Mouse (Mus musculus) thymus, postnatal 4 days (tissue): ENCODE results near the gene Lbhd2.

Source experiments
- DNase-seq: peaks from one replicate; pipeline ENCODE4 v3.0.0; 2021

Gene Lbhd2

GRCm38 (mm10) chr12:111411631-111412355 lies 5.2 kb downstream of the Lbhd2 start:
- DNase-seq = no peak

GRCm38 (mm10) chr12:111412581-111413284 lies 6.1 kb downstream of the Lbhd2 start:
- no peak for DNase-seq

GRCm38 (mm10) chr12:111413300-111413699 lies 6.7 kb downstream of the Lbhd2 start:
- peak; percentile 90 for DNase-seq

DNA sequence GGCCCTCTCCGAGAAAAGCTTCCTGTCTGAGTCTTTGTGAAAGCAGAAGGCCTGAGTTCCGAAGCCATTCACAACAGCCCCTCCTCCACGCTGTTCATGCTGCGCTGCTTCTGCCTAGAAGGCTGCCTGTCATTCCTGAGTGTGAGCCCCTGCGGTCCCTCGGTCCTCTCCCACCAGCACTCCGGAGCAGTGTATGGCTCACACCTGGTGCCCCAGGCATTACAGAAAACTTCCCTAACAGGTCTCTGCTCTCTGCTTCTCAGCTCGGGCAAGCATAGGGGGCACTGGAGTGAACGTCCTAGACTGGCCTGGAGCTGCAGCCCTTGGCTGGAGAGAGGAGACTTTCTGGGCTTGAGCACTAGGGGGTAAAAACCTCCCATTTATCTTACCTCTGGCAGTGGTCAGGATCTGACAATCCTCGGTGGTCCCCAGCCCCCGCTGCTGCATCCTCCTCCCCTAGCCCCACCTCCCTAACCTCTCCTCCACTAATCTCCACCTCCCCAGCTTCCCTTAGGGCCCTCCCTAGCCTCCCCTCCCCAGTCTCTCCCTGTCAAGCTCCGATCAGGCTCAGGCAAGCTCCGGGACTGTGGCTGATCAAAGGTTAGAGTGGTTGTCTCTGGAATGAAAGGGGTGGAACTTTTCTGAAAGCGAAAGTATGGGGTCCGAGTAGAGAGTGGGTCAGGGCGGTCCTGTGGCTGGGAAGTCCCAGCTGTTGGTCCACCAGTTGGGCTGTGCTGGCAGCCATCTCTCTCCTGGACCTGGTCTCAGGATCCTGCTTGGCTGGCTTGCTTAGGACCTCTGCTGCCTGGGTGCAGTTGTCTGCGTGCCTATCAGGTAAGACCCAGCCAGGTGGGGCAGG lies 10.5 kb downstream of the Lbhd2 start, which contains the start of gene Exoc3l4:
Gene Exoc3l4 (plus strand): TSS at position 97 of the 859 bp plus-strand sequence.
- peak; percentile 24 for DNase-seq

DNA sequence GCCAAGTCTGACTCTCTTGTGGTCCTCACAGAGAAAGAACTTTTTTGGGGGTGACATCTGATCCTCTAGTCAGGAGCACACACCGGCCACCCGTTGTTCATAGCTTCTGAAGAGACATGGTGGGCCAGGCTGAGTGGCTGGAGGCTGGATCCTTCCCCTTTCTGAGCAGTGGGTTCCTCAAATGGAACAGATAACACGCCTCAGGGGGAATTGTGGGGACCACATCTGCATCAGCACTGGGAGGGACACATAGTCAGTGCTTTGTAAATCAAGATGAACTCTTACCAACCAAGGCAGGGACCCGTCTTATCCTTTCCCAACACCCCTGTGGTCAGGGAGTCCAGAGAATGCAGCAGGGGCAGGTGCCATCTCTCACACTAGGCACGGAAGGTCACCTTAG lies 13.3 kb downstream of the Lbhd2 start:
- DNase-seq = no peak

DNA sequence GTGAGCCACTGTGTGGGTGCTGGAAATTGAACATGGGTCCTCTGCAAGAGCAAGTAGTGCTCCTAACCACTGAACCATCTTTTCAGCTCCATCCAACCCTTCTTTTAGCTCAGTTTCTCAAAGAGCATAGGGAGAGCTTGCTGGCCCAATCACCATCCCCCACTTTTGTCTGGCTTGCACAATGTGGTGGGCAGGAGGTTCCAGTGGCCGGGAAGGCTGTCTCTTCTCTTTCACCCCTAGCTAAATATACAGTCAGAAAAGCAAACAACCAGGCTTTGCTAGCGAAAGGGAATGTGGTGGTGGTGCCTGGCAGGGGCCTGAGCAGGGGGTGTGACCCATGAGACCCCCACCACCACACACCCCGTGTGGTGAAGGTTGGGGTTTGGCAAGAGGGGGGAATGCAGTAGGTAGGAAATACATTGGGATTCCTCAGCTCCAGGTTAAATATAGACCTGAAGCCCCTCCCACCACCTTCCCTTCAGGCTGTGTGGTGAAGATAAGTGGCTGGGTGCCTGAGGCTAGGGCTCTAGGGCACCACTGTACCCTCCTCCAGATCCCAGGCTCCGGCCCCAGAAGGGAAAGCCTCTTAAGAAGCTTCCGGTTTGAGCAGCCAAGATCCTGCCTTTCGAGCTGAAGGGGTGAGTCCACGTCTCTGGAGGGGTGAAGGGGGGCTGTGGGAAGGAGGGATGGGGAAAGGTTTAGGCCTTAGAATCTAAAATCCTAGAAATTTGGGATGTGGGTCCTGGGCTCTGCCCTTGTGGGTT lies 14.5 kb downstream of the Lbhd2 start:
- no peak for DNase-seq

DNA sequence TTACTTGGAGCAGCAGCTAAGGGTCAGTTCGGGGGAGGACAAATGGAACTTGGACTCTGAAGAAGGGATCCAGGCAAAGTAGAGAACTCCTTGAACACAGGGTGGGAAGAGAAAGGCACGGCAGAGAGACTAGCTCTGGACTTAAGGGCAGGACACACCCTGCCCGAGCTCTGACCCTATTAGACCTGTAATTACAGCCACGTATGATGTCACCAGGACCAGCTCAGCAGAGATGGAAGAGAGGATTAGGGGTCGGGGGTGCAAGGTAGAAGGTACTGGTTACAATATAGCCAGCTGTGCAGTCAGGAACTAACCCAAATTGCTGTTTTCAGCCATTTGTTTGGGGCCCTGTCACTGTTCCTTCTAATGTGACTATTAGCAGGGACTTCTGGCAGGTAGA lies 16.2 kb downstream of the Lbhd2 start:
- DNase-seq = no peak

DNA sequence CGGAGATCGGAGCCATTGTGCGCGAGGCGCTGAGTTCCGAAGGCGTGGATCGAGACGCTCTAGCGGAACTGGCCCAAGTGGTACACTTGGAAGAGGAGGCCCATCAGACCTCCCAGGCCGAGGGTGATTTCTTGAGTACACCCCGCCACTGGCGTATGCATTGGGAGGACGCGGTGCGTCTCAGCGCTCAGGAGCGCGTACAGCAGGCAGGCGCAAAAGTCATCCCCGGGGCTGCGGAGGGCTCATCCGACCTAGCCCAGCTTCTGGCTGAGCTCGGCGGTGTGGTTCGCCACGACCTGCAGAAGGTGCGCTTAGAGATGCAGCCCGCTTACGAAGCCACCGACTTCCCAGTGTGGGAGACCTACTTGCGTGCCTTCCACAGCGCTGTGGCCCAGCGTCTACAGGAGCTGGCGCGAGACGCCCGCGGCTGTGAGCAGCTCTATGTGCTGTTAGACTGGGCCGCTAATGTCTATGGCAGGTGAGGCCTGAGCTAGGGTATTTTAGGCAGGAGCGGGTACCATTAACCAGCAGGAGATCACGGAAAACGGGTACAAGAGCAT lies 17.0 kb downstream of the Lbhd2 start:
- no peak for DNase-seq

GRCm38 (mm10) chr12:111424547-111424946 lies 17.9 kb downstream of the Lbhd2 start:
- no peak for DNase-seq

GRCm38 (mm10) chr12:111425258-111425657 lies 18.6 kb downstream of the Lbhd2 start:
- DNase-seq = peak; percentile 88

GRCm38 (mm10) chr12:111425789-111426460 lies 19.3 kb downstream of the Lbhd2 start:
- peak; percentile 97 for DNase-seq

DNA sequence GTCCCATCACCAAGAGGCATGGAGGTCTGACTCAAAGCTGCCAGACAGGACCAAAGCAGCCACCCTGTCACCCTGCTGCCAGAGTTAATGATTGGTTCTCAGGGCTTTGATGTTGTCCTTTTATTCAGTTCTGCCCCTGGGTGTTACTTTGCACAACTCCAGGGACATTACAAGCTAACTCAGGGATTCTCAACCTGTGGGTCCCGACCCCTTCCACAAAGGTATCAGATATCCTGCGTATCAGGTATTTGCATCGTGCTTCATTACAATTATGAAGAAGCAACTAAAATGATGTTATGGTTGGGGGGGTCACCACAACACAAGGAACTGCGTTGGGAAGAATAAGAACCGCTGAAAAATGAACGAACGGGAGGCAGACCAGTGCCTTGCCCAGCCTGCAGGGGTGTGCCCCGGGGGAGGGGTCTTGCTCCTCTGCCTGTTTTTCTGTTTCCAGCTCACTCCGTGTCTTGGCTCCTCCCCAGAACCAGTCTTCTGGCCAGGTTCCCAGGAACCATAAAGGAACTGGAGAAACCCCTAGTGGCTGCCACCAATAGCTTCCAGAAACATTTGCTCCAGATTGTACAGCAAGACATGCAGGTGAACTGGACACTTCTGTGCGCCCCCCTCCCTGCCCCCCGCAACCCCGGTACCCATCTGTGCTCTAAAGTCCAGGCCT lies 21.0 kb downstream of the Lbhd2 start:
- no peak for DNase-seq

GRCm38 (mm10) chr12:111428364-111428763 lies 21.8 kb downstream of the Lbhd2 start:
- no peak for DNase-seq

- DNase-seq = peak; percentile 56
Measured at GRCm38 (mm10) chr12:111428961-111429911, 22.6 kb downstream of the Lbhd2 start.

DNA sequence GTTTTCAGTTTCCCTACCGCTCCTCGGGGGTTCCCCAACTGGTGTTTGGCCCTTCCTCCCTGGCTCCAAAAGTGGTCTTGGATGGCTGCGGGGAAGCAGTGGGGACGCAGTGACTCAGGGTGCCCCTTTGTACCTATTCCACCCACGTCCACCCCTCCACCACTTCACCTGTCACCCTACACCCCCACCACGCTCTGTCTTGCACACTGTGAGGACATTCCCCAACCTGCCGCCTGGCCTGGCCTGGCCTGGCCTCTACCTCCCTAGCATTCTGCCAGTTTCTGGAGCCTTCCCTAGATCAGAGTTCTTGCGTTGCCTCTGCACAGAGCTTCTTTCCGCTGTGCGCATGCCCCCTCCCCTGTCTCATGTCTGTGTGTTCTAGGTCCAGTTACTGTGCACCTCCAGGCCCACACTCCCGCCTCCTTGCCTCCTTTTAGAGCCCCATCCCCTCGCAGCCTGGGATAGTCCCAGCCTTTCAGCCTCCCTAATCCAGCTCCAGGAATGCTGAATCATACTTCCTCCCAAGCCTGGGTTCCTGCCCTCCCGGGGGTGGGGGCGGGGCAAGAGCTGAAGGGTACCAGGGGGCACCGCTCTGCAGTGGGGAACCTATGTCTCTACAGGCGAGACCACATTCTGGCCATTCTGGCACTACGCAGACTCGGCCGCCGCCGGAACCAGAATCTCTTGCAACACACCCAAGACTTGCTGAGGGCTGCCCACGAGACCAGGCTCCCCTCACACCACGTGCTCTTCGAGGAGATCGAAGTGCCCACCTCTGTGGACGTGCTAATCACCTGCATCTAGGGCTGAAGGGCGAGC lies 23.6 kb downstream of the Lbhd2 start:
- peak; percentile 40 for DNase-seq

DNA sequence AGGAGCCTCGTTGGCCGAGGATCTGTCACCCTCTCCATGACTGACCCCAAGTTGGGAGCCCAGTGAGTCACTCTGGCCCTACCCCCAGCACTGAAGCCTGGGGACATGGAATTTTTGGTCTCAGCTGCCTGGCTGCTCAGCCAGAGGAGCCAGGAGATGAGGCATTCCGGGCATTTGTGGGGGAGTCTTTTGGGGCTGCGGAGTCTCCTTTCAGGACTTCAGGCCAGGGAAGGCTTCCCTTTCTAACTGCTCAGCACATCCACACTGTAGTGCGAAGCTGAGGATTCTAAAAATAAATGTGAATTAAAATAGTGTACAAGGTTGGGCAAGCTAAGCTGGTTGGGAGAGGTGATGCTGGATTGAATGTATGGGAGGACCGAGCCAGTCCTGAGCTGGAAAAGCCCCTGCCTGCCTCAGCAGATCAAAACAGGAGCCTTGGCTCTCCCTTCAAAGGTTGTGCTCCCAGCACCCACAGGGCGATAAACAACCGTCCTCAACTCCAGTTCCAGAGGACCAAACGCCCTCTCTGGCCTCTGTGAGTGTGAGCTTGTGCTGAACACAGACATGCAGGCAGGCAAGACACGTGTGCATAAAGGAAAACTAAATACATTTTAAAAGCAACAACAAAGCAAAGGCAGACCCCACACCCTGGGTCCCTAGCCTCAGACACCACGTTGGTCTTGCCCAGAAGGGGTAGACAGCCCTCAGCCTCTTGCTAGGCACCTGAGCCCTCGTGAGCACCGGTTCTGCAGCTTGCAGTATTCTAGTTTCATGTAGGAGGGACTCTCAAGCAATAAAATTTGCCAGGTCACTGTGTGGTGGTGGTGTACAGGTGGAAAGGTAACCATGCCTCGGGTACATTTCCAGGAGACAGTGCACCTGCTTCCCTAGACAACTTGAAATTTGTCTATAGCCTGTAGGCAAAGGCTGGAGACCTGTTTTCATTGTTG lies 24.5 kb downstream of the Lbhd2 start:
- no peak for DNase-seq

GRCm38 (mm10) chr12:111432097-111432496 lies 25.5 kb downstream of the Lbhd2 start:
- DNase-seq = no peak
